Mouse (Mus musculus) MEL (cell line): ENCODE measurements around the gene Slc39a1. TPM values are rescaled to one million over a fixed set of nuclear protein-coding genes. Genes with fewer than 3 reads are reported as not detected.
A peak's percentile ranks its signal among the peaks of the same experiment; 100 is the strongest.

Experiments
- DNase-seq: peaks from one replicate; pipeline ENCODE4 v3.0.0; 2011; ENCODE audit warnings: low read depth, low spot score
- H3K27ac ChIP-seq: 2 replicates; pipeline ENCODE4 v1.5.1; 2012; ENCODE audit warnings: low read depth, mild to moderate bottlenecking, control low read depth, low read length, moderate library complexity; ENCODE audit not compliant: control insufficient read depth
- H3K27me3 ChIP-seq, 2 experiments: fragments of 150-350 bp in 1 of 2; sonication (generic) in 1 of 2; 2 replicates each; pipeline ENCODE4 v1.6.1; 2012; ENCODE audit warnings: low read length in 2 of 2, mild to moderate bottlenecking in 2 of 2, improper control_type of control experiment in 1 of 2, moderate library complexity in 1 of 2; ENCODE audit not compliant: insufficient read depth in 2 of 2, control insufficient read depth in 1 of 2
- H3K36me3 ChIP-seq, 2 experiments: 2 replicates each; pipeline ENCODE4 v1.6.1; 2012 to 2014; ENCODE audit warnings: low read length in 2 of 2, improper control_type of control experiment in 1 of 2, inconsistent platforms in 1 of 2, mild to moderate bottlenecking in 1 of 2; ENCODE audit not compliant: insufficient read depth in 2 of 2, control insufficient read depth in 1 of 2
- H3K4me1 ChIP-seq, 2 experiments: fragments of 150-350 bp in 1 of 2; sonication (generic) in 1 of 2; 2 replicates each; pipeline ENCODE4 v1.6.1; 2012; ENCODE audit warnings: low read length in 2 of 2, improper control_type of control experiment in 1 of 2, mild to moderate bottlenecking in 1 of 2; ENCODE audit not compliant: insufficient read depth in 2 of 2, control insufficient read depth in 1 of 2
- H3K4me3 ChIP-seq, 2 experiments: fragments of 150-350 bp in 1 of 2; sonication (generic) in 1 of 2; 2 replicates each; pipeline ENCODE4 v1.5.1; 2012; ENCODE audit warnings: low read depth in 2 of 2, low read length in 2 of 2, mild to moderate bottlenecking in 2 of 2, moderate library complexity in 2 of 2, control low read depth in 1 of 2, improper control_type of control experiment in 1 of 2; ENCODE audit not compliant: control insufficient read depth in 1 of 2, insufficient read depth in 1 of 2
- H3K79me2 ChIP-seq: 2 replicates; pipeline ENCODE4 v1.6.1; 2012; ENCODE audit warnings: mild to moderate bottlenecking, low read length, moderate library complexity; ENCODE audit not compliant: control insufficient read depth, poor library complexity, insufficient read depth
- H3K9ac ChIP-seq: 2 replicates; pipeline ENCODE4 v1.6.1; 2012; ENCODE audit warnings: low read depth, mild to moderate bottlenecking, control low read depth, low read length, moderate library complexity; ENCODE audit not compliant: control insufficient read depth, poor library complexity, severe bottlenecking
- H3K9me3 ChIP-seq: fragments of 150-350 bp; sonication (generic); replicated peaks from 2 replicates; pipeline ENCODE4 v1.6.1; 2012; ENCODE audit warnings: mild to moderate bottlenecking, low read length, improper control_type of control experiment, moderate library complexity; ENCODE audit not compliant: insufficient read depth
- CHD2 ChIP-seq: IDR thresholded peaks from 2 replicates; pipeline ENCODE4 v1.6.1; 2011; ENCODE audit warnings: low read length, improper control_type of control experiment
- ELF1 ChIP-seq: IDR thresholded peaks from 2 replicates; pipeline ENCODE4 v1.6.1; 2014; ENCODE audit warnings: low read depth, mild to moderate bottlenecking, inconsistent platforms, low read length, improper control_type of control experiment, moderate library complexity
- GATA1 ChIP-seq: IDR thresholded peaks from 2 replicates; pipeline ENCODE4 v1.6.1; 2011; ENCODE audit warnings: low read depth, low read length, improper control_type of control experiment
- HCFC1 ChIP-seq: IDR thresholded peaks from 2 replicates; pipeline ENCODE4 v1.6.1; 2012; ENCODE audit warnings: low read depth, mild to moderate bottlenecking, inconsistent platforms, low read length, improper control_type of control experiment, moderate library complexity
- JUND ChIP-seq: IDR thresholded peaks from 2 replicates; pipeline ENCODE4 v1.6.1; 2011; ENCODE audit warnings: low read depth, mild to moderate bottlenecking, improper control_type of control experiment, low read length
- MAFK ChIP-seq: IDR thresholded peaks from 2 replicates; pipeline ENCODE4 v1.6.1; 2011; ENCODE audit warnings: low read depth, mild to moderate bottlenecking, low read length, improper control_type of control experiment, borderline replicate concordance
- MAZ ChIP-seq: IDR thresholded peaks from 2 replicates; pipeline ENCODE4 v1.6.1; 2012; ENCODE audit warnings: low read depth, mild to moderate bottlenecking, inconsistent platforms, low read length, improper control_type of control experiment
- MEF2A ChIP-seq: IDR thresholded peaks from 2 replicates; pipeline ENCODE4 v1.6.1; 2014; ENCODE audit warnings: low read depth, mild to moderate bottlenecking, inconsistent platforms, low read length, improper control_type of control experiment; ENCODE audit not compliant: poor library complexity, insufficient replicate concordance, severe bottlenecking; ENCODE audit errors: extremely low read depth
- NELFE ChIP-seq: IDR thresholded peaks from 2 replicates; pipeline ENCODE4 v1.6.1; 2011; ENCODE audit warnings: low read depth, low read length, improper control_type of control experiment
- NRF1 ChIP-seq: IDR thresholded peaks from 2 replicates; pipeline ENCODE4 v1.6.1; 2014; ENCODE audit warnings: low read depth, mild to moderate bottlenecking, inconsistent platforms, low read length, improper control_type of control experiment, moderate library complexity; ENCODE audit not compliant: poor library complexity, insufficient read depth, severe bottlenecking
- POLR2A ChIP-seq, 2 experiments: IDR thresholded peaks; 2 replicates each; pipeline ENCODE4 v1.6.1; 2011 to 2012; ENCODE audit warnings: low read length in 2 of 2, mild to moderate bottlenecking in 2 of 2, control low read depth in 1 of 2, improper control_type of control experiment in 1 of 2, low read depth in 1 of 2, moderate library complexity in 1 of 2; ENCODE audit not compliant: control insufficient read depth in 1 of 2, insufficient read depth in 1 of 2, poor library complexity in 1 of 2
- POLR2AphosphoS2 ChIP-seq: IDR thresholded peaks from 2 replicates; pipeline ENCODE4 v1.6.1; 2011; ENCODE audit warnings: low read length, improper control_type of control experiment
- RCOR1 ChIP-seq: IDR thresholded peaks from 2 replicates; pipeline ENCODE4 v1.6.1; 2012; ENCODE audit warnings: low read depth, mild to moderate bottlenecking, inconsistent platforms, low read length, improper control_type of control experiment
- SIN3A ChIP-seq: IDR thresholded peaks from 2 replicates; pipeline ENCODE4 v1.6.1; 2012; ENCODE audit warnings: low read length, improper control_type of control experiment, inconsistent platforms
- TCF12 ChIP-seq: IDR thresholded peaks from 2 replicates; pipeline ENCODE4 v1.6.1; 2014; ENCODE audit warnings: low read depth, mild to moderate bottlenecking, inconsistent platforms, low read length, improper control_type of control experiment, moderate library complexity
- USF1 ChIP-seq: IDR thresholded peaks from 2 replicates; pipeline ENCODE4 v1.6.1; 2014; ENCODE audit warnings: low read depth, mild to moderate bottlenecking, inconsistent platforms, low read length, improper control_type of control experiment, moderate library complexity
- USF2 ChIP-seq, 2 experiments: IDR thresholded peaks; 2 replicates each; pipeline ENCODE4 v1.6.1; 2011 to 2012; ENCODE audit warnings: improper control_type of control experiment in 2 of 2, low read length in 2 of 2, borderline replicate concordance in 1 of 2, inconsistent platforms in 1 of 2, low read depth in 1 of 2, mild to moderate bottlenecking in 1 of 2; ENCODE audit not compliant: insufficient read depth in 1 of 2
- polyA plus RNA-seq, 2 experiments: library from polyadenylated mRNA; stranded (reverse) in 1 of 2; unstranded in 1 of 2; fragments of >175 nt in 1 of 2; fragments of >200 nt in 1 of 2; gene quantifications; 2 replicates each; pipeline versions ENCODE4 v1.2.1 to v1.2.4; 2012; ENCODE audit warnings: low replicate concordance in 2 of 2, low read depth in 1 of 2; ENCODE audit not compliant: insufficient read length in 2 of 2, insufficient read depth in 1 of 2, missing spikeins in 1 of 2
- total RNA-seq: library from RNA; depleted of rRNA; stranded (reverse); fragments of 300-350 nt; gene quantifications from 2 replicates; pipeline ENCODE4 v1.2.3, GENCODE M21; 2012

Gene Slc39a1
- total and polyA plus RNA-seq, 3 experiments, result 58.5 to 80.5 (median 61.7) TPM

DNA sequence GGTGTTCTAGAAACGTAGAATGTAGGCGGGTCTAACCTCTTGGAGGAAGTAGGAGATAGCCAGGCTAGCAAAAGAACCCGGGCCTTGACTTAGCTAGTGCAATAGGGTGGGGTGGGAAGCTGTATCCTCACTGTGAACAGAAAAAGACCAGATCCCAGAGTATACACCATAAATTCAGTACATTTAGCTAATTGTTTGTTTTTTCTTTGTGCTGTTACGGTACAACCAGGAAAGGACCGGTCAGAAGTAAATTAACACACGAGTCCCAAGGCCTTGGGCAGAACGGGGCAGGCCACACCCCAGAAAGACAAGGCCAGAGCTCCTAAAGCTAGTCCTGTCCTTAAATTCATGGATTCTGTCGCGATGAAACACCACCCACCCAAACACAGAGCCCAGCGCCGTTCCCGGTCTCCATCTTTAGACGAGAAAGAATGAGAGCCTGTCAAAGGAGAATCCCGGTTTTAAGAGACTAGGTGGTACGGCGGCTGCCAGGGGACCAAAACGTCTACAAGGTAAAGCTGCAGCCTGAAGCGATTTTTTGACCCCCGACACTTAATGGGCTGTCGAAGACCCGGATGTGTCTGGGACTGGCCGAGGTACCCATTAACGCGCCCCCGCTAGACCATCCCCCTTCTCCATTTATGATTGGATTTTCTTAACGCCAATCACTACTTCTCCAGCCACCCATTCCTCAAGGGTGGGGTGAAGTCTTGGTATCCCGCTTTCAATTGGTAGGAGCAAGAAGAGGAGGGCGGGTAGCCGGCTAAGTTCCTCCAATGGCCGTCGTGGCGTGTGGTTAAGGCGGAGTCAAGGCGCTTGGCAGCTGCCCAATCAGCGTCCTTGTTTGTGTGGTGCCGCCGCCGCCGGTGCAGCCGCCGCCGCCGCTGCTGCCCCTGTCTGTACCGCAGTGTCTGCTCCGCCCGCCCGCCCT is 44.6 kb downstream of the Slc39a1 start, which contains the start of gene Gatad2b (continued):
- TF ChIP-seq JUND, result no peak
- peak; percentile 94 for TF ChIP-seq CHD2
- TF ChIP-seq MAFK, result no peak
- peak; percentile 83; the same call in 1 of the 2 replicates for TF ChIP-seq POLR2AphosphoS2
- TF ChIP-seq MAZ, result peak; percentile 89
- TF ChIP-seq, all 39 proteins: peak for 21

DNA sequence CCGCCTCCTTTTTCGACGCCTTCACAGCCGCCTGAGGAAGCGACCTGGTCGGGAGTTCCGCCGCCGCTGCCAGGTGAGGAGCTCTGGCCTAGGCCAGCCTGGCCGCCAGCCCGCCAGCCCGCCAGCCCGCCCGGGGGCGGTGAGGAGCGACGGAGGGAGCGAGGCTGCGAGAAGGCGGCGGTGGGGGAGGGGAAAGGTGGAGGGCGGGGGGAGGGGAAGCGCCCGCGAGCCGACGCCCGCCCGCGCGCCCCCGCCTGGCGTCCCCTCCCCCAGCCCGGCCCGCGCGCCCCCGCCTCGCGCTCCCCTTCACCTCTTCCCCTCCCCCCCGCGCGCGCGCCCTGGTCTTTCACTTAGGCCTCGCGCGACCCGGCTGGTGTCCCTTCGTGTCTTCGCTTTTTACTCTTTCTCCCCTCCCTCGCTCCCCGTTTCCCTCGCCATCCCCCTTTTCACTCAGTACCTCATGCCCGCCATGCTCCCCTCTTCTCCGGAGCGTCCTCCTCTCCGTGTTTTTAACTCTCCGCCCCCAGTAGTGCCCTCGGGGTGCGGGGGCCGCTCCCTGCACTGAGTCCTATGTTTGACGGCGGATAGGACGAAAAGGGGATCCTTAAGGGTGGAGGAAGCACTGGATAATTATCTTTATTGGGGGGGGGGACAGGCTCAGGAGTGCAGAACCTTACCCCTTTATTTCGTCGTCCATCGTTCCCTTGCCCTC is 45.5 kb downstream of the Slc39a1 start:
- TF ChIP-seq POLR2A (IDR thresholded peaks at IDR 0.05; ENCODE audit: control insufficient read depth in 1 of 2, insufficient read depth in 1 of 2, low read depth in 1 of 2, low read length in 2 of 2, poor library complexity in 1 of 2) (peak; percentile 44 to 78; a peak in 3 of 4 replicates), RCOR1 (peak; percentile 37; the same call in 1 of the 2 replicates), HCFC1 (peak; percentile 8), USF2 (IDR thresholded peaks at IDR 0.05; ENCODE audit: borderline replicate concordance in 1 of 2, insufficient read depth in 1 of 2, low read depth in 1 of 2, low read length in 2 of 2) (no peak; a peak in 1 of 4 replicates), SIN3A (no peak; the same call in 1 of the 2 replicates), USF1 (no peak), GATA1 (no peak), TCF12 (peak; percentile 7; the same call in 1 of the 2 replicates), MEF2A (peak; percentile 9; the same call in 1 of the 2 replicates), MAZ (0 out of 2 replicates have a peak, but pooled peaks have one; percentile 50), NRF1 (peak; percentile 18; the same call in 1 of the 2 replicates), ELF1 (0 out of 2 replicates have a peak, but pooled peaks have one; percentile 6), NELFE (peak; percentile 44), CHD2 (peak; percentile 35; the same call in 1 of the 2 replicates)
- no peaks in the 10 kb centered on the region for H3K9me3 ChIP-seq
- DNase-seq, result peak; percentile 84
- H3K79me2 ChIP-seq, result peaks cover 54% of the 10 kb centered on the region
- H3K9ac ChIP-seq, result peak overlapping the region; percentile 99
- peaks cover 14 to 15% of the 10 kb centered on the region in 2 experiments for H3K4me1 ChIP-seq
- peak overlapping the region; percentile 91 for H3K27ac ChIP-seq
- H3K4me3 ChIP-seq, result peak overlapping the region; percentile 99
- no peaks in the 10 kb centered on the region for H3K27me3 ChIP-seq
- H3K36me3 ChIP-seq, result peaks cover 0 to 46% of the 10 kb centered on the region in 2 experiments; a peak in 2 of 4 replicates
